Mouse (Mus musculus) hindbrain, embryonic 10.5 days (tissue): ENCODE measurements around the gene Mpv17l. TPM values are rescaled to one million over a fixed set of nuclear protein-coding genes. Genes with fewer than 3 reads are reported as not detected.
"Not testable (repeated sequence)": the region's sequence is repeated elsewhere in the genome, so short reads cannot be mapped to it uniquely, and the experiment has no call there.

ENCODE experiments used
- DNase-seq: peaks from one replicate; pipeline ENCODE4 v3.0.0-alpha.2; 2017; ENCODE audit warnings: low spot score
- H3K27ac ChIP-seq: fragments of 300-500 bp; sonication (generic); 2 replicates; pipeline ENCODE4 v1.5.1; 2016; ENCODE audit warnings: mild to moderate bottlenecking, moderate library complexity
- H3K27me3 ChIP-seq: fragments of 300-500 bp; sonication (generic); 2 replicates; pipeline ENCODE4 v1.6.1; 2016; ENCODE audit warnings: mild to moderate bottlenecking; ENCODE audit not compliant: poor library complexity, insufficient read depth, severe bottlenecking
- H3K36me3 ChIP-seq: fragments of 300-500 bp; sonication (generic); 2 replicates; pipeline ENCODE4 v1.6.1; 2016; ENCODE audit warnings: mild to moderate bottlenecking, moderate library complexity
- H3K4me1 ChIP-seq: fragments of 300-500 bp; sonication (generic); replicated peaks from 2 replicates; pipeline ENCODE4 v1.6.1; 2016; ENCODE audit warnings: mild to moderate bottlenecking
- H3K4me3 ChIP-seq: fragments of 300-500 bp; sonication (generic); 2 replicates; pipeline ENCODE4 v1.5.1; 2016; ENCODE audit warnings: mild to moderate bottlenecking, moderate library complexity
- H3K9me3 ChIP-seq: fragments of 300-500 bp; sonication (generic); 2 replicates; pipeline ENCODE4 v1.6.1; 2016; ENCODE audit warnings: mild to moderate bottlenecking, moderate library complexity
- WGBS: fragments of 180-500 bp; shearing (Covaris S2); methylation state at CpG from one replicate; pipeline ENCODE4 v1.1.7; 2016; 5-methylcytosine and 5-hydroxymethylcytosine counted together
- polyA plus RNA-seq: library from polyadenylated mRNA; unstranded; fragments of >200 nt; fragmentation: Nextera tagmentation; extraction: Ambion mirVana; gene quantifications from 2 replicates; pipeline ENCODE4 v1.2.1, GENCODE M21; 2016

The Mpv17l gene
- polyA plus RNA-seq, 1 experiment from 2014 or later = 4.6 TPM

DNA sequence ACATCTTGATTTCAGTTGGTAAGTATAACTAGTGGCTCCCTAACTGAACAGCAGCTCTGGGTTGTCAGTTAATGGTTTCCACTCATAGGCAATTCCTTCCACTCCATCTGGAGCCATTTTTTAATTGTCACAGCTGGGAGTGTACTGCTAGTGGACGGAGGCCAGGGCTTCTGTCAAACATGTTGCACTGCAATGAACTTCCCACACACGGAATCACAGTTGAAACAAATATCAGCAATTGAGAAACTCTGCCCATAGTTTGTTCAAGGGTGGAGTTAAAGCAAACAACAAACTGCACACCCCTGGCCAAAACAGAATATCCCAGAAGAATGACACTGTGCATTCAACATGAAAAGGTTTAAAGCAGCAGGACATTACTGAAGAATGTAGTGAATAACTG, 4.0 kb upstream of the Mpv17l start:
- Histone ChIP-seq H3K4me1 (peaks cover 17% of the 10 kb centered on the region), H3K27ac (no peak overlapping the region), H3K4me3 (no peak overlapping the region), H3K9me3 (no peaks in the 10 kb centered on the region), H3K27me3 (no peaks in the 10 kb centered on the region), H3K36me3 (no peaks in the 10 kb centered on the region)
- DNase-seq = no peak
- WGBS = 81% methylated on average over 2 of the region's 2 CpGs

DNA sequence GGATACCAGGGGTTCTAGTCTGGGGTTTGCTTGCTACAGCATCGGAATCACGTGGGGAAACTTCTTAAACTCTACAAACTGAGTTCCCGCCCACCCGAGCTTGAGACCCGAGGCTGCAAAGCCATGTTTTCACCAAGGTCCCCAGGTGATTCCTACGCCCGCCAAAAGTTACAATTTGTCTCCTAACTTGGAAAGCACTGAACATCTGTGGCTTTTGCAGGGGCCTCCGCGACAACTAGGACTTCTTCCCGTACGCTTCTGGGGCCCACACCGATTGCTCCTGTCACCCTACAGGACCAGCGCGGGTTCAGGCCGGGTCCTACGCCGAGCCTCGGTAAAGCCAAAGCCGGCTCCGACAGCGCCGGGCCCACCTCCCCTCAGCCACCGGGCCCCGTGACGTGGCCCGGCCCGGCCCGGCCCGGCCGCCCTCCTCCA, 547 bp upstream of the Mpv17l start:
- no peaks in the 10 kb centered on the region for H3K9me3 ChIP-seq
- no peaks in the 10 kb centered on the region for H3K36me3 ChIP-seq
- under 1% methylated on average over 30 of the region's 30 CpGs for whole genome bisulfite sequencing
- peak overlapping the region; percentile 88 for H3K4me3 ChIP-seq
- peaks cover 17% of the 10 kb centered on the region for H3K4me1 ChIP-seq
- peak overlapping the region; percentile 90 for H3K27ac ChIP-seq
- no peaks in the 10 kb centered on the region for H3K27me3 ChIP-seq
- no peak for DNase-seq

- Histone ChIP-seq H3K27ac (peak overlapping the region; percentile 90), H3K4me1 (peaks cover 17% of the 10 kb centered on the region), H3K27me3 (no peaks in the 10 kb centered on the region), H3K4me3 (peak overlapping the region; percentile 88), H3K9me3 (no peaks in the 10 kb centered on the region), H3K36me3 (no peaks in the 10 kb centered on the region)
- no peak for DNase-seq
- WGBS = 8% methylated on average over 8 of the region's 8 CpGs
Observed at GRCm38 (mm10) chr16:13903488-13903887, 527 bp downstream of the Mpv17l start.

DNA sequence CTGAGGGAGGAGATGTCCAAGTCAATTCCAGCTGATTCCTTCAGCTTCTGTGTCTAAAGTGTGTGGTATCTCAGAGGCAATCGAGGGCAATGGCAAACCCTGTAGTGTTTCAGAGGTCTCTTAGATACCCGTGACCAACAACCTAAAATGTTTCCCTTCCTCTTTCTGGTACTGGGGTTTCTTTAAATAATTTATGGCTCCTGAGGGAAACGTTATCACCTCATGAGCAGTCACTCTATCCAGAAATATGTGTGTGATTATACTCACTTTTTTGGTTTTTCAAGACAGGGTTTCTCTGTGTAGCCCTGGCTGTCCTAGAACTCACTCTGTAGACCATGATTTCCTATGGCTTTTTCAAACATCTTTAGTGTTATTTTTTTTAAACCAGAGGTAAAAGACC, 4.3 kb downstream of the Mpv17l start:
- no peak for DNase-seq
- Histone ChIP-seq H3K4me1 (peaks cover 5% of the 10 kb centered on the region), H3K36me3 (no peaks in the 10 kb centered on the region), H3K9me3 (no peaks in the 10 kb centered on the region), H3K27me3 (no peaks in the 10 kb centered on the region), H3K27ac (no peak overlapping the region), H3K4me3 (no peak overlapping the region)
- 87% methylated on average over 3 of the region's 3 CpGs for WGBS

DNA sequence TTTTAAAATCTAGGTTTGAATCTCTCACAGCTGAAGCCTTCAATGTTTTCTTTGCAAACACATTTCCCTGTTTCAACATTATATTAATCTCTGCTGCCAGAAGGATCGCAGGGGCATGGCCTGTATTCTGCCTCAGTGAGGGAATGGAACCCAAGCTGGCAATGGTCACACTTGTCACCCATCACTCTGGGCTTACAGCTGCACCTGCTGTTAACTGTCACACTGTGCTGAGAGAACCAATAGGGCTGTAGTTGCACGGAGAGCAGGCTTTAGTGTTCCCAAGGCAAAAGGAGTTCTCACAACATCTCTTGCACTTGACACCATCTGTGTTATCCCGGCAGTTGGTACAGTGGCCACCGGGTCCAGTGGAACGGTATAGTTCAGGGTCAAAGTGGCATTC, 17.1 kb downstream of the Mpv17l start:
- Histone ChIP-seq H3K9me3 (peaks cover 20% of the 10 kb centered on the region; the same call in 1 of the 2 replicates), H3K4me1 (no peaks in the 10 kb centered on the region), H3K27ac (no peak overlapping the region), H3K4me3 (no peak overlapping the region), H3K36me3 (no peaks in the 10 kb centered on the region; the same call in 1 of the 2 replicates), H3K27me3 (no peaks in the 10 kb centered on the region)
- WGBS = 92% methylated on average over 5 of the region's 5 CpGs
- DNase-seq = no peak

DNA sequence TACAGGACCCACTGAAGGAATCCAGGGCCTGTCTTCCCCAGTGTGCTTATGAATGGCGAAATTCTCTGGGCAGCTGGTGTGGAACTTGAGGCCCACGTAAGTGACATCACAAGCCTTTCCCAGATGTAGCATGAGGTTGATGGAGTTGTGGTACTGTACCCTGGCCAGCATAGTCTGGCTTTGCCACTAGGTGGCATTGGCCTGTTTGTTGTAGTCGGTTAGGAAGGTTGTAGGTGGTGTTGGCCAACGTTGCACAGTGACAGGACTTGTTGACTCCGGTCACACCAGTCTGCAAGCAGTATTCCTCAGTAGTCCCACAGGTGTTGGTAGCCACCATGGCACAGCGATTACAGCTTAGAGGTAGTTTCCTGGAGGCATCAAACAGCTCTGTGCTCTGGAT, 18.1 kb downstream of the Mpv17l start:
- no peak overlapping the region for H3K27ac ChIP-seq
- WGBS = 91% methylated on average over 6 of the region's 6 CpGs
- no peak overlapping the region for H3K4me3 ChIP-seq

DNA sequence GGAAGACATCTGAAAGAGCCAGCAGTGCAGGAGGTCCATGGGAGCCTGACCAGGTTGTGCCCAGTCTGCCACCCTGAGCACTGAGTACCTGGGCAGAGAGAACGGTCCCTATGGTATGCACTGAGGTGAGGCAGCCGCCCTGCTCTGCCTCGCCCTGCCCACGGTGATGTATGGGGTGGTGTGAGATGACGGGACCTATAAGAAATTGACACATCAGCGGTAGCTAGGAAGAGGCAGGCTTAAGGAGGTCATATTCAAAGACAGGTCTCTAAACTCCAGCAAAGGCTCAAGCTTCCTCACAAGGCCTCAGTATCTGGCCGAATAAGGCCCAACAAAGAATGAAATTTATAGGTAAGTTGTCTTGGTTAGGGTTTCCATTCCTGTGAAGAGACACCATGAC, 18.8 kb downstream of the Mpv17l start:
- H3K4me1 ChIP-seq = no peaks in the 10 kb centered on the region
- H3K27ac ChIP-seq = no peak overlapping the region
- H3K36me3 ChIP-seq = no peaks in the 10 kb centered on the region; the same call in 1 of the 2 replicates
- DNase-seq = no peak
- H3K9me3 ChIP-seq = peaks cover 20% of the 10 kb centered on the region; the same call in 1 of the 2 replicates
- 95% methylated on average over 7 of the region's 7 CpGs for WGBS
- H3K27me3 ChIP-seq = no peaks in the 10 kb centered on the region
- H3K4me3 ChIP-seq = no peak overlapping the region

More for the DNA sequence above, 18.1 kb downstream of the Mpv17l start:
- DNase-seq = no peak
- Histone ChIP-seq H3K36me3 (no peaks in the 10 kb centered on the region; the same call in 1 of the 2 replicates), H3K4me1 (no peaks in the 10 kb centered on the region), H3K27me3 (no peaks in the 10 kb centered on the region), H3K9me3 (peaks cover 20% of the 10 kb centered on the region; the same call in 1 of the 2 replicates)

GRCm38 (mm10) chr16:13922499-13922898, 19.5 kb downstream of the Mpv17l start:
- 87% methylated on average over 3 of the region's 3 CpGs for WGBS
- H3K4me3 ChIP-seq, H3K27me3 ChIP-seq, H3K4me1 ChIP-seq, H3K27ac ChIP-seq, DNase-seq, H3K36me3 ChIP-seq: not testable (repeated sequence)
- H3K9me3 ChIP-seq = peaks cover 18% of the 10 kb centered on the region; the same call in 1 of the 2 replicates

GRCm38 (mm10) chr16:13922966-13923365, 20.0 kb downstream of the Mpv17l start:
- not testable (repeated sequence) for H3K36me3 ChIP-seq, H3K27ac ChIP-seq, H3K27me3 ChIP-seq, H3K4me3 ChIP-seq, DNase-seq, H3K4me1 ChIP-seq
- H3K9me3 ChIP-seq = peaks cover 13% of the 10 kb centered on the region; the same call in 1 of the 2 replicates
- WGBS = 96% methylated on average over 5 of the region's 5 CpGs

DNA sequence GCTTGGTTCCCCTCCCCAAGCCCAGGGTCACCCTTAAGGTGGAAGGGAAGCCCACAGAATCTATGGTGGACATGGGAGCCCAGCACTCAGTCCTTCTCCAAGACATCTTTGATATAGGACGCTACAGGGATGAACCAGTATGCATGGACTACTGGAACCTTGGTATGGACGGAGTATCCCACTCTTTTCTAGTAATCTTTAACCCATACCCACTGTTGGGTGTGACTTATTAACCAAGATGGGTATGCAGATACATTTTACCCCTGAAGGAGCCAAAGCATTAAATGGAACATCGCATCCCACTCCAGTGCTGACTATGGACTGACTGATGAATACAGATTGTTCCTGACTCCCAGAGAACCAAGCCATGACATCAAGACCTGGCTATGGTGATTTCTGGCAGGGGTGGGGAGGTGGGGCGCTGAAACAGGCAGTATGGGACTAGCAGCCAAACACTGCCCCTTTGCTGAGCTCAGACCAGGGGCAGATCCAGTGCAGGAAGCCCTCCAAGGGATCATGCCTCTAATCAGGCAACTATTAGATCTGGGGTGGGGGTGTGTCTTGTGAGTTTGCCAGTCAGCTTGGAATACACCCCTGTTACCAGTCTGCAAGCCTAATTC, 24.6 kb downstream of the Mpv17l start:
- DNase-seq = no peak
- Histone ChIP-seq H3K4me1 (no peaks in the 10 kb centered on the region), H3K4me3 (no peak overlapping the region), H3K36me3 (no peaks in the 10 kb centered on the region), H3K9me3 (0 out of 2 replicates have a peak, but pooled peaks cover 10% of the 10 kb centered on the region), H3K27ac (no peak overlapping the region), H3K27me3 (no peaks in the 10 kb centered on the region)
- WGBS = 85% methylated on average over 4 of the region's 4 CpGs

DNA sequence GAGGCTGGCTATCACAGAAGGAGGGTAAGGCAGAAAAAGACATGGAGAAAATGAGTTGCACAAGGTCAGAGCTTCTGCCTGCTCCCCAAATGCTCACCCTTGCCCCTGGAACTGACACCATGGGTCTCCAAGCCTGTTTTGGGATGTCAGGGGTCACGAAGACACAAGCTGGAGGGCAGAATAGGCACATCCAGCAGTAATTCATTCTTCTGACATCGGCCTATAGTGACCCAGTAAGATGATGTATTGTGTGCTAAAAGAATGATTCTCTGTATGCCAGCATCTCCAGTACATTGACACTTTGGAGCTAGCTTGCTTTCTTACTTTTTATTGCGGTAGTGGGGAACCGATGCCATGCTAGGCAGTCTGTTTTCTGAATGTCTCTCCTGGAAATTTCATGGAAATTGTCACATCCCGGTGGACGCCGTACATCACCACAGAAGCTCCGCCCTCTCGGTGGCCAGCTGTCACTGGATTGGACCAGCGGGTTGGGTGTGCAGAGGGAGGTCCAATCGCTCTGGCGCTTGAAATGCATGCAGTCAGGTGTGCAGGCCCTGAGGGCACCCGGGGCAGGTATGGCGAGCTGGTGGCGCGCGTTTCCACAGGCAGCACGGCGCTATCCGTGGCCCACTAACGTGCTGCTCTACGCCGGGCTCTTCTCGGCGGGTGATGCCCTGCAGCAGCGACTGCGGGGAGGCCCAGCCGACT, 37.3 kb downstream of the Mpv17l start:
- peaks cover 14% of the 10 kb centered on the region for H3K27me3 ChIP-seq
- no peaks in the 10 kb centered on the region for H3K36me3 ChIP-seq
- peak overlapping the region; percentile 73 for H3K4me3 ChIP-seq
- H3K9me3 ChIP-seq = no peaks in the 10 kb centered on the region
- whole genome bisulfite sequencing = 3% methylated on average over 28 of the region's 28 CpGs
- peak; percentile 74 for DNase-seq
- H3K27ac ChIP-seq = peak overlapping the region; percentile 71
- H3K4me1 ChIP-seq = peaks cover 17% of the 10 kb centered on the region

DNA sequence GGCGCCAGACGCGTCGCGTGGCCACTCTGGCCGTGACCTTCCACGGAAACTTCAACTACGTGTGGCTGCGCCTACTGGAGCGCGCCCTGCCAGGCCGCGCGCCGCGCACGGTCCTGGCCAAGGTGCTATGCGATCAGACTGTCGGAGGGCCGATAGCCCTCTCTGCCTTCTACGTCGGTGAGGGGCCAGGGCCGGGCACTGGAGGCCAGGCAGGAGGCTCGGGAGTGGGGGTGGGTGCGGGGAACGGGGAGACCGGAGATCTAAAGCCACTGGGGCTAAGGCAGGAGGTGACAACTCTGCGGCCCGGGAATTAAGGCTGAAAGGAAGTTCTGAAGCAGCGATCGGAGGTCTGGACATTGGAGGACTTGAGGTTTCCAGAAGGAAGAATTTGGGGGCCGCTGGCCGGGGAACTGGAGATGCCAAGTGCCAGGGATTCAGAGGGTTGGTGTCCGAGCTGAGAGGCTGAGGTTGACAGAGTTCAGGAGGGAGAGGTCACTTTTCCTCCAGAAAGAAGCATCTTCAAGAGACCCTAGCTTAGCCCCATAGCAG, 38.0 kb downstream of the Mpv17l start:
- Histone ChIP-seq H3K27me3 (peaks cover 14% of the 10 kb centered on the region), H3K36me3 (no peaks in the 10 kb centered on the region), H3K9me3 (no peaks in the 10 kb centered on the region), H3K4me1 (peaks cover 17% of the 10 kb centered on the region), H3K27ac (peak overlapping the region; percentile 71), H3K4me3 (peak overlapping the region; percentile 73)
- 4% methylated on average over 34 of the region's 34 CpGs for WGBS
- no peak for DNase-seq

GRCm38 (mm10) chr16:13944178-13944577, 41.2 kb downstream of the Mpv17l start:
- H3K4me1 ChIP-seq = peaks cover 17% of the 10 kb centered on the region
- no peaks in the 10 kb centered on the region for H3K9me3 ChIP-seq
- DNase-seq = no peak
- no peak overlapping the region for H3K4me3 ChIP-seq
- 66% methylated on average over 4 of the region's 4 CpGs for WGBS
- no peaks in the 10 kb centered on the region for H3K36me3 ChIP-seq
- H3K27me3 ChIP-seq = peaks cover 14% of the 10 kb centered on the region
- no peak overlapping the region for H3K27ac ChIP-seq
